Mouse (Mus musculus) small intestine, adult 2 months (tissue): ENCODE data around the gene A4galt.

Experiments
- CTCF ChIP-seq: fragments of 200-500 bp; IDR thresholded peaks from 2 replicates; pipeline ENCODE4 v1.5.1; 2012; ENCODE audit warnings: low read depth, mild to moderate bottlenecking, control low read depth, inconsistent platforms, low read length, moderate library complexity, mixed read lengths; ENCODE audit not compliant: insufficient replicate concordance, insufficient read length; ENCODE audit errors: extremely low read depth
- POLR2A ChIP-seq: fragments of 200-500 bp; IDR thresholded peaks from 2 replicates; pipeline ENCODE4 v1.6.1; 2012; ENCODE audit warnings: low read depth, mild to moderate bottlenecking, control low read depth, inconsistent platforms, low read length, moderate library complexity

GRCm38 (mm10) chr15:83257906-83258305 is 6.3 kb upstream of the A4galt start:
- TF ChIP-seq CTCF, result no peak
- no peak for TF ChIP-seq POLR2A
